Mouse (Mus musculus): ENCODE measurements around the gene Heatr6. TPM values are rescaled to one million over a fixed set of nuclear protein-coding genes. Genes with fewer than 3 reads are reported as not detected.

The Heatr6 gene
- polyA plus RNA-seq, 1 experiment from 2014 or later: 29.7 TPM

GRCm38 (mm10) chr11:83802581-83802980 lies 49.1 kb downstream of the Heatr6 start:
- Histone ChIP-seq H3K4me3 (ENCODE audit: low read depth, low read length) (no peak overlapping the region), H3K4me2 (ENCODE audit: low read depth) (no peak overlapping the region), H3K9ac (ENCODE audit: low read length) (no peak overlapping the region), H3K36me3 (ENCODE audit: control insufficient read depth, insufficient read depth, low read length) (no peaks in the 10 kb centered on the region), H3K4me1 (ENCODE audit: control insufficient read depth, insufficient read depth, low read length) (no peaks in the 10 kb centered on the region), H3K27me3 (ENCODE audit: control insufficient read depth, insufficient read depth, low read length) (no peaks in the 10 kb centered on the region), H3K9me3 (ENCODE audit: control insufficient read depth, low read length) (no peaks in the 10 kb centered on the region), H3K27ac (ENCODE audit: low read depth, low read length) (no peak overlapping the region)
- ATAC-seq (ENCODE audit: insufficient read depth, low FRiP score, low TSS enrichment): no peak
- DNase-seq (ENCODE audit: low spot score): no peak
- 93% methylated on average over 4 of the region's 4 CpGs for WGBS

GRCm38 (mm10) chr11:83810441-83810840 lies 56.9 kb downstream of the Heatr6 start:
- Histone ChIP-seq H3K36me3 (ENCODE audit: control insufficient read depth, insufficient read depth, low read length) (no peaks in the 10 kb centered on the region), H3K4me3 (ENCODE audit: low read depth, low read length) (no peak overlapping the region), H3K9ac (ENCODE audit: low read length) (no peak overlapping the region), H3K4me1 (ENCODE audit: control insufficient read depth, insufficient read depth, low read length) (no peaks in the 10 kb centered on the region), H3K27me3 (ENCODE audit: control insufficient read depth, insufficient read depth, low read length) (no peaks in the 10 kb centered on the region), H3K9me3 (ENCODE audit: control insufficient read depth, low read length) (no peaks in the 10 kb centered on the region), H3K27ac (ENCODE audit: low read depth, low read length) (no peak overlapping the region), H3K4me2 (ENCODE audit: low read depth) (no peak overlapping the region)
- DNase-seq (ENCODE audit: low spot score) (no peak), ATAC-seq (ENCODE audit: insufficient read depth, low FRiP score, low TSS enrichment) (no peak)
- 91% methylated on average over 8 of the region's 8 CpGs for WGBS

- Histone ChIP-seq H3K4me1 (ENCODE audit: control insufficient read depth, insufficient read depth, low read length) (no peaks in the 10 kb centered on the region), H3K4me3 (ENCODE audit: low read depth, low read length) (no peak overlapping the region), H3K27me3 (ENCODE audit: control insufficient read depth, insufficient read depth, low read length) (no peaks in the 10 kb centered on the region), H3K9me3 (ENCODE audit: control insufficient read depth, low read length) (no peaks in the 10 kb centered on the region), H3K36me3 (ENCODE audit: control insufficient read depth, insufficient read depth, low read length) (no peaks in the 10 kb centered on the region), H3K4me2 (ENCODE audit: low read depth) (no peak overlapping the region), H3K27ac (ENCODE audit: low read depth, low read length) (no peak overlapping the region), H3K9ac (ENCODE audit: low read length) (no peak overlapping the region)
- DNase-seq (ENCODE audit: low spot score) (no peak), ATAC-seq (ENCODE audit: insufficient read depth, low FRiP score, low TSS enrichment) (no peak)
- WGBS: 87% methylated on average over 5 of the region's 5 CpGs
Observed at GRCm38 (mm10) chr11:83815191-83815590, 61.7 kb downstream of the Heatr6 start.

GRCm38 (mm10) chr11:83815628-83816027 lies 62.1 kb downstream of the Heatr6 start:
- Histone ChIP-seq H3K9ac (ENCODE audit: low read length) (no peak overlapping the region), H3K27ac (ENCODE audit: low read depth, low read length) (no peak overlapping the region), H3K4me1 (ENCODE audit: control insufficient read depth, insufficient read depth, low read length) (no peaks in the 10 kb centered on the region), H3K4me2 (ENCODE audit: low read depth) (no peak overlapping the region), H3K4me3 (ENCODE audit: low read depth, low read length) (no peak overlapping the region), H3K36me3 (ENCODE audit: control insufficient read depth, insufficient read depth, low read length) (no peaks in the 10 kb centered on the region), H3K9me3 (ENCODE audit: control insufficient read depth, low read length) (no peaks in the 10 kb centered on the region), H3K27me3 (ENCODE audit: control insufficient read depth, insufficient read depth, low read length) (no peaks in the 10 kb centered on the region)
- WGBS: 9% methylated on average over 9 of the region's 9 CpGs
- peak; percentile 69 for DNase-seq (ENCODE audit: low spot score)
- no peak for ATAC-seq (ENCODE audit: insufficient read depth, low FRiP score, low TSS enrichment)

- DNase-seq (ENCODE audit: low spot score) (no peak), ATAC-seq (ENCODE audit: insufficient read depth, low FRiP score, low TSS enrichment) (no peak)
- Histone ChIP-seq H3K4me2 (ENCODE audit: low read depth) (no peak overlapping the region), H3K9me3 (ENCODE audit: control insufficient read depth, low read length) (no peaks in the 10 kb centered on the region), H3K4me1 (ENCODE audit: control insufficient read depth, insufficient read depth, low read length) (no peaks in the 10 kb centered on the region), H3K27ac (ENCODE audit: low read depth, low read length) (no peak overlapping the region), H3K4me3 (ENCODE audit: low read depth, low read length) (no peak overlapping the region), H3K36me3 (ENCODE audit: control insufficient read depth, insufficient read depth, low read length) (no peaks in the 10 kb centered on the region), H3K27me3 (ENCODE audit: control insufficient read depth, insufficient read depth, low read length) (no peaks in the 10 kb centered on the region), H3K9ac (ENCODE audit: low read length) (no peak overlapping the region)
- WGBS: 65% methylated on average over 6 of the region's 6 CpGs
Observed at GRCm38 (mm10) chr11:83817048-83817447, 63.6 kb downstream of the Heatr6 start.

- Histone ChIP-seq H3K27ac (ENCODE audit: low read depth, low read length) (no peak overlapping the region), H3K9ac (ENCODE audit: low read length) (no peak overlapping the region), H3K27me3 (ENCODE audit: control insufficient read depth, insufficient read depth, low read length) (no peaks in the 10 kb centered on the region), H3K4me2 (ENCODE audit: low read depth) (no peak overlapping the region), H3K4me1 (ENCODE audit: control insufficient read depth, insufficient read depth, low read length) (no peaks in the 10 kb centered on the region), H3K4me3 (ENCODE audit: low read depth, low read length) (no peak overlapping the region), H3K9me3 (ENCODE audit: control insufficient read depth, low read length) (no peaks in the 10 kb centered on the region), H3K36me3 (ENCODE audit: control insufficient read depth, insufficient read depth, low read length) (no peaks in the 10 kb centered on the region)
- DNase-seq (ENCODE audit: low spot score) (no peak), ATAC-seq (ENCODE audit: insufficient read depth, low FRiP score, low TSS enrichment) (no peak)
- WGBS: 69% methylated on average over 4 of the region's 4 CpGs
Observed at GRCm38 (mm10) chr11:83817994-83818393, 64.5 kb downstream of the Heatr6 start.

GRCm38 (mm10) chr11:83818591-83819127 lies 65.2 kb downstream of the Heatr6 start:
- no peak overlapping the region for H3K4me2 ChIP-seq (ENCODE audit: low read depth)
- H3K27ac ChIP-seq (ENCODE audit: low read depth, low read length): no peak overlapping the region
- H3K4me3 ChIP-seq (ENCODE audit: low read depth, low read length): no peak overlapping the region
- no peak for DNase-seq (ENCODE audit: low spot score)
- H3K9ac ChIP-seq (ENCODE audit: low read length): no peak overlapping the region
- no peaks in the 10 kb centered on the region for H3K9me3 ChIP-seq (ENCODE audit: control insufficient read depth, low read length)
- 51% methylated on average over 9 of the region's 9 CpGs for WGBS
- H3K4me1 ChIP-seq (ENCODE audit: control insufficient read depth, insufficient read depth, low read length): no peaks in the 10 kb centered on the region
- ATAC-seq (ENCODE audit: insufficient read depth, low FRiP score, low TSS enrichment): no peak
- H3K36me3 ChIP-seq (ENCODE audit: control insufficient read depth, insufficient read depth, low read length): no peaks in the 10 kb centered on the region
- no peaks in the 10 kb centered on the region for H3K27me3 ChIP-seq (ENCODE audit: control insufficient read depth, insufficient read depth, low read length)

- DNase-seq (ENCODE audit: low spot score): no peak
Observed at GRCm38 (mm10) chr11:83819806-83820483, 66.4 kb downstream of the Heatr6 start.

GRCm38 (mm10) chr11:83826142-83826541 lies 72.6 kb downstream of the Heatr6 start:
- H3K4me3 ChIP-seq (ENCODE audit: low read depth, low read length): no peak overlapping the region
- H3K9me3 ChIP-seq (ENCODE audit: control insufficient read depth, low read length): no peaks in the 10 kb centered on the region
- DNase-seq (ENCODE audit: low spot score) (peak; percentile 3), ATAC-seq (ENCODE audit: insufficient read depth, low FRiP score, low TSS enrichment) (no peak)
- H3K36me3 ChIP-seq (ENCODE audit: control insufficient read depth, insufficient read depth, low read length): no peaks in the 10 kb centered on the region
- no peaks in the 10 kb centered on the region for H3K4me1 ChIP-seq (ENCODE audit: control insufficient read depth, insufficient read depth, low read length)
- no peak overlapping the region for H3K27ac ChIP-seq (ENCODE audit: low read depth, low read length)
- no peak overlapping the region for H3K4me2 ChIP-seq (ENCODE audit: low read depth)
- 93% methylated on average over 3 of the region's 3 CpGs for WGBS
- no peaks in the 10 kb centered on the region for H3K27me3 ChIP-seq (ENCODE audit: control insufficient read depth, insufficient read depth, low read length)
- no peak overlapping the region for H3K9ac ChIP-seq (ENCODE audit: low read length)

More at GRCm38 (mm10) chr11:83819806-83820483, 66.4 kb downstream of the Heatr6 start:
- no peaks in the 10 kb centered on the region for H3K36me3 ChIP-seq (ENCODE audit: control insufficient read depth, insufficient read depth, low read length)
- no peak for ATAC-seq (ENCODE audit: insufficient read depth, low FRiP score, low TSS enrichment)
- 49% methylated on average over 10 of the region's 10 CpGs for WGBS
- no peak overlapping the region for H3K4me3 ChIP-seq (ENCODE audit: low read depth, low read length)
- H3K9me3 ChIP-seq (ENCODE audit: control insufficient read depth, low read length): no peaks in the 10 kb centered on the region
- H3K27me3 ChIP-seq (ENCODE audit: control insufficient read depth, insufficient read depth, low read length): no peaks in the 10 kb centered on the region
- no peaks in the 10 kb centered on the region for H3K4me1 ChIP-seq (ENCODE audit: control insufficient read depth, insufficient read depth, low read length)
- H3K4me2 ChIP-seq (ENCODE audit: low read depth): no peak overlapping the region
- no peak overlapping the region for H3K9ac ChIP-seq (ENCODE audit: low read length)
- H3K27ac ChIP-seq (ENCODE audit: low read depth, low read length): no peak overlapping the region

Data from neural tube, embryonic 11.5 days (tissue).